Mouse (Mus musculus) G1E-ER4 (cell line): ENCODE results near the gene Brinp2. TPM values are rescaled to one million over a fixed set of nuclear protein-coding genes. Genes with fewer than 3 reads are reported as not detected.

Experiments
- GATA1 ChIP-seq: IDR thresholded peaks from one replicate; pipeline ENCODE4 v1.8.0; 2012; ENCODE audit warnings: low read length, inconsistent platforms
- polyA plus RNA-seq: library from polyadenylated mRNA; stranded (reverse); fragments of >175 nt; gene quantifications from 2 replicates; pipeline ENCODE4 v1.2.3, GENCODE M21; 2012

The Brinp2 gene
- polyA plus RNA-seq, 1 experiment, result not detected

DNA sequence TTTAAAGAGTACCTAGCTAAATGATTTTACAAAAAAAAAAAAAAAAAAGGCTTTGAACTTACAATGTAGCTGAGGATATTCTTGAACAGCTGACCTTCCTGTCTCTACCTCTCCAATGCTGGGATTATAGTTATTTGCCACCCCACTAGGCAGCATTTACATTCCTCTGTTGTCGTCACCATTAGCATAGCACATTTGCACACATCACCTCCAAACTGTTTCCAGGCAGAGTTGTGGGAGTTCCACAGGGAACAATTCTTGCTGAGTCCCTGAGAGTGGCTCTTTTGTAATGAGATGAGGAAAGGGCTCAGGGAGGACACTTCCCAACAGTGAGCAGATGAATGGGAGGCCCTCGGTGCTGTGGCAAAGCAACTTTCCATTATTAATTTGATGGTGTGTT, 153.2 kb downstream of the Brinp2 start:
- TF ChIP-seq GATA1, result no peak

Other genes with a start within 250 kb of the Brinp2 start
- gene Astn1, start 5.9 kb upstream of the Brinp2 start, polyA plus RNA-seq, result 0.01 TPM in 1 of 2 replicates, not detected in the other